Mouse (Mus musculus) c-Kit-positive CD71-positive TER-119-positive erythroid progenitor cells, embryonic 14.5 days (primary cell): ENCODE measurements around the gene Micu1.

Experiments
- DNase-seq: peaks from one replicate; pipeline ENCODE4 v3.0.0-alpha.2; 2013; ENCODE audit warnings: low spot score

The Micu1 gene

GRCm38 (mm10) chr10:59721555-59721954 is 19.3 kb downstream of the Micu1 start:
- DNase-seq = no peak

DNA sequence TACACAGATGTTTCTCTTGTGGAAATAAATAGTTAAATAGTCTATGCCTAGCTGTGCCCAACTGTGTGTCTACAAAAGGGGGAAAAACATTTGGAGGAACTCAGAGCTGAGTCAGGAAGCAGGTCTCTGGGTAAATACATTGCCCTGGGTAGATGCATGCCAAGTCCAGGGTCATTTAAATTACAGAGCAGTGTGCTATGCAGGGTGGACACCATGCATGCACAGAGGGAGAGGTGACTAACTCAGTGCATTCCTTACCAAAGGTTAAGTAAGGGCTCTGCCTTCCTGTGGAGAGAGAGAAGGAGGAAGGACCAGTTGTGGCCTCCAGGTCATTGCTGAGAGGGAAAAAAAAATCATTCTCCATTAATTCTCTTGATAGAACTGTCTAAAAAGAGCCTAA is 22.4 kb downstream of the Micu1 start:
- no peak for DNase-seq

GRCm38 (mm10) chr10:59727251-59727650 is 25.0 kb downstream of the Micu1 start:
- DNase-seq = no peak

DNA sequence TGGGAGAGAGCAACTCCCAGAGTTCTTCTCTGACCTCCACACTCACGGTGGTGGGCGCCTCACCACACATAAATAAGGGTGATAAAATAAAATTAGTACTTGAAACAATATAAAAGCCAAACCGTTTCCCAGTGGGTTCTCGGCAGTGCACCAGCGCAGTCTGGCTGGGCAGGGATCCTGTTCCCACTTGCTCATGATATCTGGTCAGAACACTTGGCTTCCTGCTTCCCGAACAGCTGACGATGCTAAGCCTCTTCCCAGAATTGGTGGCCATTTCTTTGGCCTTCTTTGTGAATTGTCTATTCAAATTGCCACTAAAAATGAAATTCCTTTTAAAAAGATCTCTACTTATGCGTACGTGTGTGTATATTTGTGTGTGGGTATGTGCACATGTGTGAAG is 27.0 kb downstream of the Micu1 start:
- DNase-seq = no peak

DNA sequence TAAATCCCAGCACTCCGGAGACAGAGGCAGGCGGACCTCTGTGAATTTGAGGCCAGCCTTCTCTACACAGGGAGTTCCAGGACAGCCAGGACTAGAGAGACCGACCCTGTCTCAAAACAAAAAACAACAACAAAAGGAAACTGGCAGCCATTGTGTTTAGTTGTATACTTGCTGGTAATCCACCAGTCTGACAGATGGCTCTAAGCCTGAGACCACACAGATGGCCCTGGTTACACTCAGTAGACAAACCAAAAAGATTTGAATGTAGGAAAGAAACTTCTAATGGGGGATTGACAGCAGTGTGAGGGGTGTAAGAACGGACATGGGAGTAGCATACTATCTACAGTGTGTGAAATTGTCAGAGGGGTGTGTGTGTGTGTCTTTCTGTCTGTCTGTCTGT is 27.6 kb downstream of the Micu1 start:
- no peak for DNase-seq

- DNase-seq = no peak
These were observed 33.8 kb downstream of the Micu1 start for GRCm38 (mm10) chr10:59736027-59736598.

DNA sequence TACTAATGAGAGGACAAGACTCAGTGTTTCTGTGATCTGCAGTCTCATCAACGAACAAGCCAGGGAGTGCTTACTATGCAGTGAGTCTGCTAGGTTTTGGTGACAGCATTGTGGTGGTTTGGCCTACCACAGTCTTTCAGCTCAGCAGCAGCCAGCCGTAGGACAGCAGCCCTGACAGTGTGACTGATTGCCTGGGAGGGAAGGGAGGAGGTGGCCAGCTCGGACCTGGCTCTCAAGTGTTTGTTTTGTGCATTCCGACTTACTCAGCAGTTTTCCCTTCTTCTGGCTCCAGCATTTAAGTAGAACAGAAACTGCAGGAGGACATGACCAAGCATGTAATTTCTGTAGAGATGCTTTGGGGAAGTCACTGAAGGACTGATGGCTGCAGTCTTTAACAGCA is 39.2 kb downstream of the Micu1 start:
- DNase-seq = no peak

DNA sequence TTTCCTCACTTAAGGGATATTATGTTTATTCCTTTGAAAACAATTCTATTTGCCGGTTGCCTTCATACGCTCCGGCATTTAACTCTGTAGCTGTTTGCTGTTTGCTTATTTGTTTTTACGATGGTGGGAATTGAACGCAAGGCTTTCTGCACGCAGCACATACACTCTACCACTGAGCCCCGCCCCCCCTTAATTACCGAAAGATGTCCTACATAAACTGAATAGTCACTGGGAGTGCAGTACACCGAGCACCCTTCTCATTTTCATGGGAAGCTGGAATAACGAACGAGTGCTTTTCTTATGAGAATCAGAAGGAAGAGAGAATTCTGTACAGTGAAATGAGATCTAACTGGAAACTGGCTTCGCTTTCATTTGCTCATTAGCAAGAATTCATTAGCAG is 41.1 kb downstream of the Micu1 start:
- no peak for DNase-seq

- DNase-seq = no peak
These were observed 41.7 kb downstream of the Micu1 start for GRCm38 (mm10) chr10:59743969-59744368.

DNA sequence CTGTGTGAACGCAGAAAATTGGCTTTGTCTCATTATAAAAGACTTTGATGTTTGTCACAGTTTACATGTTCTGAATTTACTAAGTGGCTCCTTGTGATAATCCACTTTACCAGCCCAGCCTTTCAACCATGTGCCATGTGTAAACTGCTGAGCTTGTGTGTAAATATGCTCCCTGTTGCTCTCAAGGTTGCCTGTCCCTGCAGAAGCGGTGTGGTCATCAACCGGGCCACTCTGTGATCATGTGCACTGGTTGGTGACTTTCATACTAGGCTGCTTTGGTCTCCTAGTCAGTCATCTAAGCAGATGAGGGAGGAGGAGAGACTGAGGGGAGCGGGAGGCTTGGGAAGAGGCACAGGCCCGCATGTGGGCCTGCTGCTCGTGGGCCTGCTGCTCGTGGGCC is 45.1 kb downstream of the Micu1 start:
- no peak for DNase-seq

- no peak for DNase-seq
These were observed 46.5 kb downstream of the Micu1 start for GRCm38 (mm10) chr10:59748699-59749200.

GRCm38 (mm10) chr10:59753538-59754069 is 51.3 kb downstream of the Micu1 start:
- no peak for DNase-seq

DNA sequence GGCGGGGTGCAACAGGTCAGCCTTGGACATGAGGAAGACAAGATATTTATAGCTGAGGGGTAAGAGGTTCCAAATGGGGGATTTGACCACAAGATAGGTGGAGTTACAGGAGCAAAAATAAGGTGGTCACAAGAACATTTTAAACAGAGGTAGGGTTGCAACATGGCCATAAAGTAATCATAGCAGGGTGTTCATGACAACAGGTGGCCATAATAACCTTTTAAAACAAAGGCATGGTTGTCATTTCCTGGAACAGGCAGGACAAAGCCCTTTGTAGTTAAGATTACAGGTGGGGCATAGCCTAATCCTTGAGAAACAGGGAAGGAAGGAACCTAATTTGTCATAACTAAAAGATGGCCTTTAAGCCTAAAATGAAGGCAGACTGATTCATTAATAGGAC is 51.8 kb downstream of the Micu1 start:
- no peak for DNase-seq

DNA sequence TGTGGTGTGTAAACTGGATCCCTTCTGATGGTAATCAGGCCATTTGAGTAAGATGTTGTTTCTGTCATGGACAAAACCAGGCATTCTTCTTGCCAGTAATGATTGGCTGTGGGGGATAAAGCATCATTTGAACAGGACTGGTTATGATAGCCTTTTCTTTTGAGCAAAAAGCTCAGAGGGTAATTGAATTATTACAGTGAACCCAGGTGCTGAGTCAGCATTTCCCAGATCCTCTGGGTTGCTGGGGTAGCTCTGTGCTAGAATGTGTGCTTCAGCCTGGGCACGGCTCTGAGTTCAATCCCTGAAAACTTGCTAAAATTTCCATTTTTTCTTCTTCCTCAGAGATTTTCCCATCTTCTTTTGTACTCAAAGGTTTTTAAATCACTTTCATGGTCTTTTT is 52.6 kb downstream of the Micu1 start:
- DNase-seq = no peak

- no peak for DNase-seq
These were observed 53.4 kb downstream of the Micu1 start for GRCm38 (mm10) chr10:59755681-59756080.

DNA sequence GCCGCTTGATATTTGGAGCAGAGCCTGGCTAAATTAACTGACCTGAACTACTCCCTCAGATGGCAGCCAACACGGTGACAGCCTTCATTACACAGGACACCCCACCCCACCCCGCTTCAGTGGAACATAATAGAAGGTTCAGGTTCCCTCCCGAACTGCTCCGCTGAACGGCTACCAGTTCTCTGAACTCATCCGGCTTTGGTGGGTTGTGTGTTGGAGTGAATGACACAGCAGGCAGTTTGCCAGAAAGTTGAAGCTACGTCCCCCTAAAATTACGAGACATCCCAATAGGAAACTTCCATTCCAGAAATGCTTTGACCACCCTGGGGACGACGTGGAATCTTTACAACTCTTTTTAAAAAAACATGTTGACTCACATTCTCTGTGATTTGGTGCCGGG is 53.8 kb downstream of the Micu1 start:
- no peak for DNase-seq

GRCm38 (mm10) chr10:59756570-59756969 is 54.3 kb downstream of the Micu1 start:
- DNase-seq = no peak

- DNase-seq = no peak
These were observed 62.5 kb downstream of the Micu1 start for GRCm38 (mm10) chr10:59764781-59765180.

DNA sequence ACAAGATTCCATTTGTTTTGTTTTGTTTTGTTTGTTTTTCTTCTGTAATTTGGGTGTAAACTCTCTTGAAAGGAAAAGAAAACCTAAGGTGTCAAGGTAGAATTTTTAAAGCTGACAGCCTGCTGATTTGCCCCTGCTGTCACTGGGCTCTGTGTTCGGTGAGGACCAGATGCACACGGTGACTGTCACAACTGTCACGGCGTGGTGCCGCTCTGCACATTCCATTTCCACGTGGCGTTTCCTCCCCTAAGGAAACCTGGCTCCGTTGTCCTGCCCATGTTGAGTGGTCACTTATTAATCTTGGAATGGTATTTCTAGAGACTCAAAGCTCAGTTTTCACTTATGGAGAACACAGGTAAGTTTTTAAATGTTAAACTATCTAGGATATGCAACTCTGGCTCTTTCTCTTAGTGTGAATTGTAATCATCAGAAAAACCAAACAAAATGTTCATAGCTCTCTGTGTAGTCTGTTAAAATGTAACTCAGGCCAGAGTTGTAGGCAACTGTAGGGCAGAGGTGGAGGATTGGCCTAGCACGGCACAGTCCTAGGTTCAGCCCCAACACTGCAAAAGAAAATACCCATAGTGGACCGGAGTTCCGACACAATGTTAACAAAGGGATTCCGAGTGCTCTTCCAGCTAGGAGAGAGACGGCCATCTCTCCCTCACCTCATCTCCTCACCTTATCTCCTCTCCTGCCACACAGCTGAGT is 66.2 kb downstream of the Micu1 start:
- DNase-seq = no peak

- DNase-seq = no peak
These were observed 69.2 kb downstream of the Micu1 start for GRCm38 (mm10) chr10:59771375-59772048.

GRCm38 (mm10) chr10:59772049-59772397 is 69.7 kb downstream of the Micu1 start:
- no peak for DNase-seq

GRCm38 (mm10) chr10:59773441-59774140 is 71.3 kb downstream of the Micu1 start:
- DNase-seq = no peak

DNA sequence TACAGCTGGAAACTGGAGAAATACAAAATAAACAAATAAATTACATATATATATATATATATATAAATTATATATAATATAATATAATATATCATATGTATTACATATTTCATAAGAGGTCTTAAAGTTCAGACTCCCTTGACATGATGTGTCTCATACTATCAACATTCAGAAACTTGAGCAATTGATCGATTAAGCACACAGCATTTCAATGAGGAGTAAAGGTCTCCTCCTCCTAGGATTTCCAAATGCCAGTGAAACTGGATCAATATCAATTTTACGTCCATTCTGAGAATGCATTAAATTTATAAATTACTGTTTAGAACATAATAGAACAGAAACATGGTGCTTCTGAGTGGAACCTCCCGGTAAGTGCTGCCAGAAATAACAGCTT is 71.9 kb downstream of the Micu1 start:
- no peak for DNase-seq
